Mouse (Mus musculus) spleen, adult 2 months (tissue): Measurements from ENCODE around the gene Ppox.

Experiments
- CTCF ChIP-seq: fragments of 200-500 bp; IDR thresholded peaks from 2 replicates; pipeline ENCODE4 v1.5.1; 2011; ENCODE audit warnings: mild to moderate bottlenecking, inconsistent platforms; ENCODE audit not compliant: insufficient read depth, insufficient read length, insufficient replicate concordance; ENCODE audit errors: extremely low read depth
- POLR2A ChIP-seq: fragments of 200-500 bp; IDR thresholded peaks from 2 replicates; pipeline ENCODE4 v1.6.1; 2011; ENCODE audit warnings: low read depth, low read length, inconsistent platforms

DNA sequence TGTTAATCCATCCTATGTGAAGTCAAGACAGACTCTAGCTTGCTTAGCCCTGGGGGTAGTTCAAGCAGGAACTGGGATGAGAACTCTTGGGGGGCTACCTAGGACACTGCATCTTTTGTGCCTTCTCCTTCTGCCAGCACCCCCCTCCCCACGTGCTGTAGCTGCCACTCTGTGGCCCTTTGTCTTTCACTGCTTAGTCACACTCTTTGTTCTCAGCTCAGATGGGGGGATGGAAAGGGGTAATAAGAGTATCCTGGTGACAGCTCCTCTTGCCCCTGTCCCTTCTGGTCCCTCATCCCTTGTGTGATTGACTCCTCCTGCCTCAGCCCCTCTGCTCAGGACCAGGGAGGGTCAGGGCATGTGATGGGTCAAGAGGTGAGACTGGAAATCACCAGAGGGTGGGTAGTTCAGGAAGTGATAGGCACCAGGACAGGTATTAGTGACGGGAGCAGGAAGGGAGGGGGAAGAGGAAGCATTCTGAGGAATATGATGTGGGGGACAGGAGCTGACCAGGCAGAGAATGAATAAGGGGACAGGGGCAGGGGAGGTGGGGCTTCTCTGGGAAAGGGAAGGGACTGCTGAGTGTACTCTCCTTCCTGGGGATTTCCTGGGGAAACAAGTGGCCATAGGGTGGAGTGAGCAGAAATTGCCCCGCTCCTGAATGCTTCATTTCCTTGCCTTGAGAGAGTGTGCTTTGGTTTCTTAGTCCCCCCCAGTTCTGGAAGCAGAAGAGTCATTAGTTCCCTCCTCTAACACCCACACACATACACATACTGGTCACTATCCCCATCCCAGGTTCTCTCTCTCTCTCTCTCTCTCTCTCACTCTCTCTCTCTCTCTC lies 32.4 kb downstream of the Ppox start:
- no peak for TF ChIP-seq CTCF
- TF ChIP-seq POLR2A, result no peak
